Mouse (Mus musculus) lung, postnatal 14 days (tissue): ENCODE data around the gene Arid3b.
"Not testable (repeated sequence)": the region's sequence is repeated elsewhere in the genome, so short reads cannot be mapped to it uniquely, and the experiment has no call there.

Experiments used
- DNase-seq: peaks from one replicate; pipeline ENCODE4 v3.0.0; 2021

Arid3b gene

GRCm38 (mm10) chr9:57836581-57837170, at the start of gene Arid3b:
Gene Arid3b, minus strand, starts transcription at chr9:57836793.
- peak; percentile 90 for DNase-seq

GRCm38 (mm10) chr9:57883413-57883812, 46.8 kb upstream of the Arid3b start:
- no peak for DNase-seq

DNA sequence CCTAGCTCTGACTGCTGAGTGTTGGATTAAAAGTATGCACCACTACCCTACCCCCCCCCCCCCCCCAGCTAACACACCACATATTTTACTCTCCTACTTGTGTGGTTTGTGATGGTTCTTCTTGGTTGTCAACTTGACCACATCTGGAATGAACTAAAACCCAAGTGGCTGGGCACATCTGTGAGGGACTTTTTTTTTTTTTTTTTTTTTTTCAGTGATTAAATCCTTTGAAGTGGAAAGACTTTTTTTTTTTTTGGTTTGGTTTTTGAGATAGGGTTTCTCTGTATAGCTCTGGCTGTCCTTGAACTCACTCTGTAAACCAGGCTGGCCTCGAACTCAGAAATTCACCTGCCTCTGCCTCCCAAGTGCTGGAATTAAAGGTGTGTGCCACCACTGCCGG, 45.2 kb upstream of the Arid3b start:
- not testable (repeated sequence) for DNase-seq

DNA sequence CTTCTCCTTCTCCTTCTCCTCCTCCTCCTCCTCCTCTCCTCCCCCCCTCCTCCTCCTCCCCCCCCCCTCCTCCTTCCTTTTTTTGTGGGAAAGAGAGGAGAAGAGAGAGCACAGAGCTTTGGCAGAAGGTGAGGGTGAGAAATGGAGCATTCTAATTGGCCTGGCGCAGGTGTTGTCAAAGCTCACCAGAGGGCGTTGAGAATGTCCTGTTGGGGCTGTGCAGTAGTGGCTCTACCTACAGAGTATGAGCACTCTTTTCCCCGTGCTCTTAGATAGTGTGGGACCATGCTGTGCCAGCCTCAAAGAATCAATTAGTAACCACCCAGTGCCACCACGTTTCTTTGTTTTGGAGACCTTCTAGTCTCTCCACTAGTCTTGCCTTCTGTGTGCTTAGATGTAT, 43.7 kb upstream of the Arid3b start:
- no peak for DNase-seq

DNA sequence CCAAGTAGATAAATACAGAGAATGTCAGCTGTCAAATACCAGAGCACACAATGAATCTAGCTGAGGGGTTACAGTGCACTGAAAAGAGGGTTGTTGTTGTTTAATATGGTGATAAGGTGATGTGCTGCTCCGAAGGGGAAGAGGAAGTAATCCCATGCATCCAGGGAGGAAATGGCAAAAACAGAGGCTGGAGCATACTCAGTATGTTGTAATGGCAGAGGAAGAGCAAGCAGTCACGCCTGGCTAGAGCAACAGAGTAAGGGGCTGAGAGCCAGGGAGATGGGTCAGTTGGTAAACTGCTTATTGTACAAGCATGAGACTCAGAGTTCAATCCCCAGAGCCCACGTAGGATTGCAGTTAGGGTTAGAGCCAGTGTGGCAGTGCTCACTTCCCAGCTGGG, 42.6 kb upstream of the Arid3b start:
- DNase-seq, result no peak

GRCm38 (mm10) chr9:57874994-57875393, 38.4 kb upstream of the Arid3b start:
- no peak for DNase-seq

DNA sequence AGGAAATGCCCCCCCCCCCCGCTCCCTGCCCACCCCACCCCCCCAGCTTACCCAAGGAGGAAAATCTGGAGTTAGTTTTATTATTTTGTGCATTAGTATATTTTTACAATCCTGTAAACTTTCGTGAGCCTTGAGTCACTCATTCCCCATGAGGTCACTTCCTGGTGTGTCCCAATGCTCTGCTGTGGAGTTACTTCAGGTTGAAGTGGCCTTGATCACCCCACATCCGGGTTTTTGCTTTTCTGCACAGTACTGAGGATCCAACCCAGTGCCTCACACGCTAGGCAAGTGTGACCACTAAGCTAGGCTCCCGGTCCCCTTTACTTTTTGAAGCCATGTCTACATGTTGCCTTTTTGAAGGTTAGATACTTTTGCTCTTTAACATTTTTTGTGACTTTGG, 37.5 kb upstream of the Arid3b start:
- DNase-seq, result no peak

DNA sequence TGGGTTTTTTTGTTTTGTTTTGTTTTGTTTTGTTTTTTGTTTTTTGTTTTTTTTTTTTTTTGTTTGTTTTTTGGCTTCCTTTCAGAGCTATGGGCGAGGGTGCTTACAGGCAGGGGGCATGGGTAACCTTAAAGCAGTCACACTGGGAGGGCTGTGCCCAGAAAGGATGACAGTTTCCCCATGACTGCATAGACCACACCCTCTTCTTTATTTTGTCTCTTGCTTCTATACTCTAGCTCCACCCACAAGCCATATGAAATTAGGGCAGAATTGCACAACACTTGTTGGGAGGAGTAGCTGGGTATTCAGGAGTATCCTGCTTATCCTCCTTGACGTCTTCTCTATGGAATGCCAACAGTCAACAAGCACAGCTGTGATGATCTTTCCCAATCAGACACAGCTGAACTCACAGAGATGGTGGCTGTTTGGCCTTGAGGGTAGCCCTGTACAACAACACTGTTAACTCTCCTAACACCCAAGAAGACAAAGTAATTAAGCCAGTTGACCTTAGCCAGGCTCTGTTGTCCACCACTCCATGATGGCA, 33.8 kb upstream of the Arid3b start:
- no peak for DNase-seq

GRCm38 (mm10) chr9:57868767-57869166, 32.2 kb upstream of the Arid3b start:
- no peak for DNase-seq

DNA sequence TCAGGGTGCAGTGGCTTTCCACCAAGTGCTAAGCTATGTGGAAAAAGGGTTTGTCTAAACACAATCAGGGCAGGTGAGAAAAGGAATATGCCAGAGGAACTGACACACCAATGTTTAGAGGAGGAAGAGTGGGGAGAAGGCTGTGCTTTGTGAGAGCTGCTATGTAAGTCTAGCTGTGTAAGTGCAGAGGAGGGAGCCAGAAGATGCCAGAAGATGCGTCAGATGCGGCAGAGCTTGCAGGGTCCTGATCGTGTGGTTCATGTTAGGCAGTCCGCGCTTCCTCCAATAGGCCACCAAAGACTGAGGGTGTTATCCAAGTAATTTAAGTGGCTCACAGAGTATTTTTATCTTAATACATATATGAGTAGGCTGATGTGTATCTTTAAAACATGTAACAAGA, 31.3 kb upstream of the Arid3b start:
- DNase-seq, result no peak

DNA sequence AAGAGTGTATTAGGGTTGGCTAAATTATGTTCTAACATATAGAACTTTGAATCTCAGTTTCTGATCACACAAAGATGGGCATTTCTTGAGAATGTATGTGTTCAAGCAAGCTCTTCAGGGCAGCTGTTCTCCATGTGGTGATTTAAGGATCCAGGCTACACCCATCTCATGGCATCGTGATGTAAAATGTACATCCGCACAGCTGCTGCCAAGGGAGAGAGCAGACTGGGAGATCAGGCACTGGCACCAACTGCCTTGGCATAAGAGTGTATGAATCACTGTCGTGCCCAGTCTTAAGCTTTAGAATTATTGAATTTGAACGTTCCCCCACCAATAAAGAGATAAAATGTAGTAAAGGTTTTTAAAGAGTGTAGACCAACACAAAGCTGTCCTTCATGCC, 30.6 kb upstream of the Arid3b start:
- DNase-seq, result no peak

DNA sequence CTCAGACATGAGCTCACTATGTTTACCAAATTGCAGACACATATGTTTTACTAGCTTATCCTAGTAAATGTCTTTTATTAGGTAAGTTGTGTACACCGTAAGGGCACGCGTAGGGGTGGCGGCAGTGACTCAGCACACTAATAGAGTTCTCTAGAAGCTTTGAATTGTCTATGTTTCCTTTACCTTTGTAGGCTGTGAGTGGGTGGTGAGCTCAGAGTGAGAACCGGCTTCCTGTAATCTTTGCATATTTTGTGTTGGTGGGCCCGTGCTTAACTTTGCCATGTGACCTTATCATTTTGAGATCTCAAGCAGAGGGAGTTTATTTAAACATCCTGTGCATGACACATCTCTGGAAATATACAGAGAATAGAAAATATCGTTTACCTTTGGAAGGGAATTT, 29.9 kb upstream of the Arid3b start:
- DNase-seq, result no peak

DNA sequence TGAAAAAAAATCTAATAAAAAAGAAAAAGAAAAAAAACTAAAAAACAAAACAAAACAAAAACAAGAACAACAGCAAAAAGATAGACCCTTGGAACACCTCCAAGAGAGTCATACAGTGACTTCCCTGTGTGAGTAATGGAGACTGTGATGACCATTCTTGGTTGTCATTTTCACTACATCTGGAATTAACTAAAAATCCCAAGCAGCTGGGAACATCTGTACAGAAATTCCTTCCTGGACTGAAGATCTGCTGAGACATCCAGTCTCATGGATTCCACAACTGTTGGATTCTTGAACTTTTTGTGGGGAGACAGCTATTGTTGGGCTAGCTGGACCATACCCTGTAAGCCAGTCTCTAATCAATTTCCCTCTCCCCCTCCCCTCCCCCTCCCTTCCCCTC, 27.7 kb upstream of the Arid3b start:
- DNase-seq, result no peak

- peak; percentile 62 for DNase-seq
Measured at GRCm38 (mm10) chr9:57861951-57862471, 25.4 kb upstream of the Arid3b start.

GRCm38 (mm10) chr9:57856456-57856855, 19.9 kb upstream of the Arid3b start:
- no peak for DNase-seq

- no peak for DNase-seq
Measured at GRCm38 (mm10) chr9:57854280-57854679, 17.7 kb upstream of the Arid3b start.

DNA sequence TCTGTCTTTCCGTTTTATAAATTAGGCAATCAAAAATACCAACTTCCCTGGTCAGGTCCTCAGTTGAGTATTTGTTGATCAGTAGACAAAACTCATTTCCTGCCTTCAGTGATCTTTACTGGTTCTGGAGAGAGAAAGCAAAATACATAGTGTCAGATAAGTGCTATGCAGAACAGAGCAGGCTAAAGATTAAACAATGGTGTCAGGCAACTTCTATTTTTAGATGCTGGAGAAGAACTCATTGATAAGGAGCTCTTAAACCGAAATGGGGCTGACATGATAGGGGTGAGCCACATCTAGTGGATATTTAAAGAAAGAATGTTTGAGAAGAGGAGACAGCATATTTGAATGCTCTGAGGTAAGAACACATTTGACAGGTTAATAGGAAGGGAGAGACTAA, 2.4 kb upstream of the Arid3b start:
- DNase-seq, result no peak

DNA sequence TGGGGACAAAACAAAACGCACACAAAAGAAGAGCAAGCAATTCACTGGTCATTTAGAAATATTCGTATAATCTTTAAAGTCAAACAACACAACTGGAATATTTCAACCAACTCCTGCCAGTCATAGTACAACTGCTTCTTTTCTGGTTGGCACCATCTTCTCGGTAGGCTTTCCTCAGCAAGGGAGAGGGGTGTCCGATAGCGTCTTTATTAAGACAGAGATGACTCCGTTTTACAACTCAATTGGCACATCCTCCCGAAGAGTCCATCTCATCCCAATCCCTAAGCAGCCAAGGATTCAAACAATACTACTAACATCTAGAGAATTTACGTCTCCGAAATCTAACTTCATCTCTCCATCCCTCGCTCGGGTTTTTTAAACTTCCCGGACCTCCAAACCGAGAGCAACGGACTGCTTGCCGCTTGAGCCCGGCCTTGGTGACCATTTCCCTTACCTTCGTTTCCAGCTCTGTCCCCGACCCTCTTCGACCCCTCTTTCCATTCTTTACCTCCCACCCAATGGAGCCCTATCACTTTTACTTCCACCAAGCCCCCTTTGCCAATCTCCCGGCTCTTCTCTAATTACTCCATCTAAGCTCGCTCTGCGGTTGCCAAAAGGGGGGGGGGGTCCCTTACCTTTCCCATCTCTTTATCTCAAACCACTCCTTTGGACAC, 615 bp downstream of the Arid3b start:
- no peak for DNase-seq

GRCm38 (mm10) chr9:57834629-57835417, 1.8 kb downstream of the Arid3b start:
- no peak for DNase-seq

GRCm38 (mm10) chr9:57833762-57834471, 2.7 kb downstream of the Arid3b start:
- DNase-seq, result no peak

DNA sequence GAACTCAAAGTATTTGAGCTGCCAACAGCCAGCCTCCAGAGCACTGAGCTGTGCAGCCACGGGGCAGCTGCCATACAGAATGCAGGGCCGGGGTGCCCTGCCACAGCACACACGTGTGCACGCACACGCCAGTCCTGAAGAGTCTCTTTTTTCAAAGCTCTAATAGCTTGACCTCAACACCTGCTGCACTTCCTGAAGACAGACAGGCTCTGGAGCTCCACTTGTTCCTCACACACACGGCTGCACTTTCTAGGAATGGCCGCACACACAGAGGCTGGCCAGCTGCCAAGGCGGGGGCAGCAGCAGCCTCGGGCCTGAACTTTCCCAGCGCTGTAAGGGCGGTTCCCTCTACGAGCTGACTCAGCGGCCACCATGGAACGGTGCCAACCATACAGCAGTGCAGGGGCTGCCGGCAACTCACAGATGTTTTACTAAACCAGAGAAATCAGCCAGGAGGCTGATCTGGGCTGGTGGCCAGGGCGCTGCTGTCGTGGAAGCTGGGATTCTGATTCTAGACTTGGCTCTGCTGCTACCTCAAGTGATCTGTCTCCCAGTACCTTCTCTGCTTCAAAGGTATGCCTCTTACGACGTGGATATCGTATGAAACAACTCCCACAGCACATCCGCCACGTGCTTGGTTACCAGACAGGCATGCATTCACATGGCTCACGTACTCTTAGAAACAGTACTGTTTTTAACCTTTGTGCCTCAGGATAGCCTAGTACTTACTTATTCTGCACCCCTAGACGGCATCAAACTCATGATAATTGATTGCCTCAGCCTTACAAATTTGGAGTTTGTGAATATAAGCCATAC, 5.1 kb downstream of the Arid3b start:
- DNase-seq, result peak; percentile 97
